Mouse (Mus musculus) liver, adult 2 months (tissue): ENCODE results near the gene Fate1.

Source experiments
- CTCF ChIP-seq: fragments of 200-500 bp; IDR thresholded peaks from 2 replicates; pipeline ENCODE4 v1.5.1; 2011; ENCODE audit warnings: low read depth, low read length, control low read depth
- POLR2A ChIP-seq: fragments of 200-500 bp; IDR thresholded peaks from 2 replicates; pipeline ENCODE4 v1.6.1; 2011; ENCODE audit warnings: low read length, control low read depth; ENCODE audit not compliant: insufficient read depth; ENCODE audit errors: extremely low read depth

DNA sequence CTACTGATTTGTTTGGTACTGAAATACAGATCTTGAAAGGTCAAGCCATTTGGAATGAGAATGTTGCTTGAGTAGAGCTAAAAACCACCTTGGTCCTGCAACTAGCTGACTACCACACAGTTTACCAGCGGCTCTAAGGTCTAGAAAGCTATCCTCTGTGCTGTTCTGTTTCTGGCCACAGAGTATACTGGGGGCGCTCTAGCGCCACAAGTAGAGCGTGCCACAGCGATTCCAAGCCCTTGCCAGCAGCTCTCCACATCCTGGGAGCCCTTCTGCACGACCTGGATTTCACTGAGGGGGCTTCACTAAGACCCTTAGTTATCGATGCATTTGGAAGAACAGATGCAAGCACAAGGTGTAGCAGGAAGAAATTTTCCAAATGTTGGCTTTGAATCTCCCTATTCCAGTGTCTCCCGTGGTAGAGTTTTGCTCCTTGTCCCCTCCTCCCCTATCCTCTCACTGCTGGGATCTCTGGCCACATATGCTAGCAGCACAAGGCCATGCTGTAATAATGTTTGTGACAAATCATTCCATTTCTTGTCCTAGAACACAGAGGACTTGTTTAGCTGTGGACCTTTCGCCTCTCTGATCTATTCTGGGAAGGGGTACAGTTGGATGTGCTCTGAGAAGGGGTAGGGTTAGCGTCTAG is 50.1 kb downstream of the Fate1 start:
- TF ChIP-seq POLR2A: no peak
- peak; percentile 41; the same call in 1 of the 2 replicates for TF ChIP-seq CTCF
